15 mouse cellular contexts compared by ENCODE assay signal in genomic region chr2:178673621-178674020, GRCm38 (mm10).
DNase-seq lines count a peak whose midpoint lies in the region; TF ChIP-seq lines count a peak whose summit lies in the region.
"Had no signal": no experiment of that assay in that cellular context is flagged by ENCODE, and none has a peak within 500 bp of the region (broad histone marks: within the 10 kb centered on the region; RNA-seq: fewer than 3 reads in every experiment).

No protein-coding gene starts in this region.

- no peak overlapping the region for H3K4me3 ChIP-seq in layer of hippocampus, adult 2 months
- H3K4me3 ChIP-seq: embryonic facial prominence, embryonic 13.5 days; forebrain, embryonic 13.5 days; heart, embryonic 13.5 days; hindbrain, embryonic 15.5 days had no signal

- TF ChIP-seq CTCF in layer of hippocampus, adult 2 months (conservative IDR thresholded peaks at IDR 0.05) = no peak

- peak overlapping the region; percentile 58 for H3K27ac ChIP-seq in layer of hippocampus, adult 2 months
- H3K27ac ChIP-seq: embryonic facial prominence, embryonic 13.5 days; forebrain, embryonic 13.5 days; heart, embryonic 13.5 days; hindbrain, embryonic 15.5 days had no signal

- DNase-seq in adrenal gland, postnatal 10 days = peak; percentile 31
- no peak for DNase-seq in adrenal gland, adult 8-10 months
- DNase-seq in layer of hippocampus, adult 2 months (ENCODE audit: low spot score in 2 of 2) = no peak
- no peak for DNase-seq in layer of hippocampus, postnatal 36 days
- peak; percentile 49 for DNase-seq in ovary, postnatal 36 days (ENCODE audit: low spot score)
- DNase-seq in ovary, postnatal 10 days (ENCODE audit: low spot score) = no peak
- DNase-seq: cerebellum, adult 11-12 months; cerebellum, postnatal 25 days; forebrain, postnatal 0 days; gastrocnemius, postnatal 14 days; heart, postnatal 36 days had no signal

Comparison
In these comparisons a context has a peak if more than half of its experiments do, and no peak if none do; other contexts are left out.
1. DNase-seq: peak in adrenal gland, postnatal 10 days (single experiment) and ovary, postnatal 36 days (single experiment); none in adrenal gland, adult 8-10 months (single experiment), layer of hippocampus, adult 2 months (0 of 2), layer of hippocampus, postnatal 36 days (0 of 2) and ovary, postnatal 10 days (single experiment).